Mouse (Mus musculus): ENCODE measurements at regions not wholly inside any gene's neighbourhood (a gene's known extent, or its start where the extent isn't known, plus 50 kb on each side); places are given as distances from the start of the nearest gene placed in this dataset.

DNA sequence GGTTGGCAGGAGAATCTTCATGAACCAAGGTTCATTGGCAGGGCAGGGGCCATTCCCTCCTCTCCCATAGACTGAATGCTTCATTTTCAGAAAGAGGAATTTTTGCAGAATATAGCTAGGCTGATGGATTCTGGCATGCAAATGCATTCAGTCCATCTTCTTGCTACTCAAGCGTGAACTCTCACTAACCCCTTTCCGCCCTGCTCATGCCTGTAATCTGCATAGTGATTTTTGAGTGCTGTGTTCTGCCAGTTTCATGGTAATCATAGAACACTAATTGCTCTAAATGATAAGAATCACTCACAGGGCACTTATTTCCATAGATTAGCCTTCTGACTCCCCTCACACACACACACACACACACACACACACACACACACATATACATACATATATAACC, 119.8 kb upstream of the Onecut1 start:
- no peak for TF ChIP-seq CTCF (IDR thresholded peaks at IDR 0.05; ENCODE audit: borderline replicate concordance, extremely low read depth, insufficient read depth, insufficient read length)
- no peak for TF ChIP-seq POLR2A (IDR thresholded peaks at IDR 0.05; ENCODE audit: borderline replicate concordance, extremely low read depth, insufficient read depth, insufficient read length, poor library complexity, severe bottlenecking)

All from brain, embryonic 14.5 days (tissue).